Mouse (Mus musculus): Measurements from ENCODE around the gene Cdc42ep2.
A peak's percentile ranks its signal among the peaks of the same experiment; 100 is the strongest.
"Not testable (repeated sequence)": the region's sequence is repeated elsewhere in the genome, so short reads cannot be mapped to it uniquely, and the experiment has no call there.

Gene Cdc42ep2

DNA sequence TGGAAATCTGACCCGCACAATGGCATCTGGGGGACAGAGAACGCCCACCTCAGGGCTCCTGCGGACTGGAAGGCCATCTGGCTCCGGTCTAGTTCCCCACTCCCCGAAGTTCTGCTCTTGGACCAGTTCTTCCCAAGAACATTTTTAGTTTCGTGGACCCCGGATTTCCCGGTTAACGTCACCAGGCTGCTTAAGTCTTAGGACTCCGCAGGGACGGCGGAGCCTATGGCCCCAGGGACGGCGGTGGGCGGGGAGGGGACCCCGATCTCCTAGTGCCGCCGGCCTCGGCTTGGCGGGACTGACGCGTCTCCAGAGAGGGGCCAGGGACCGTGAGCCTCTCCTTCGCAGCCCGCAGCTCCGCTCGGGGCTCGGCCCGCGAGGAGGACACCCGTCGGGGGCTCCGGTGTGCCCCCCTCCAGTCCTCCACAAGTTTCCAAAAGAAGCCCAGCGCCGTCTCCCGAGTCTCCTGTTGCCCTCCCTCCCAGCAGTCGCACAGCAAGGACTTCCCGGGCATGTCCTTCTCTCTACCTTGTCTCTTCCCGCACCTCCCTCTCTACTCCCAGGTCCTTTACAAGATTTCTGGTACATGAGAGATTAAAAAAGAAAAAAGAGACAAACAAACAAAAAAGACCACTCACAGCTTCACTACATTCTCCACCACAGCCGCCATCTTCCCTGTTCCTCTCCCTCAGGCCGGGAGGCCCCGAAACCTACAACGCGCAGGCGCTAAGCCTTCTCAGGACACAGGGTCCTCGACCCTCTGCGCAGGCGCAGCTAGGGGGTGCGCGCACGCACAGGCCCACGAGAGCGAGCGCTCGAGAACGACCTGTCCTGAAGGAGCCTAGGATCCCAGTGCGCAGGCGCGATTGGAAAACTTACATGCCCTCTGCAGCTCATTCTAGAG lies 12.3 kb downstream of the Cdc42ep2 start:
- peak; percentile 98 for DNase-seq (ENCODE audit: low spot score)

- no peak for DNase-seq (ENCODE audit: low spot score)
These were observed 13.1 kb downstream of the Cdc42ep2 start for GRCm38 (mm10) chr19:5911430-5912102.

DNA sequence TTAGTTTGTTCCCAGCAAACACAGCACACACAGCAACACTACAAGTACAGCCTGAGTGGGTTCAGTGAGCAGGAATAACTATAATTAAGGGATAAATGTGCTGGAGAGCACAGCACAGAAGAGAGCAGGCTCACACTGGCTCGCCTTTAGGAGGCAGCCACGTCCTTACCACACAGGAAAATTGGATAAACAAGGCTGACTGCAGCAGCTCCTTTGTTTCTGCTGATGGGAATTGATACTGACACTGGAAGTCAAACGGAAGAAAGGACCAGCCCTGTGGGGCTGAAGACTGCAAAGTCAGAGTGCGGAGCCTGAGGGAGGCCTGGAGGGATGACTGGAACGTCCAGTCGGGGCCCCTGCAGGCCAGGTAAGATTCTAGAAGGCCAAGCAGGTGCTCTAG lies 14.4 kb downstream of the Cdc42ep2 start:
- DNase-seq (ENCODE audit: low spot score), result no peak

DNA sequence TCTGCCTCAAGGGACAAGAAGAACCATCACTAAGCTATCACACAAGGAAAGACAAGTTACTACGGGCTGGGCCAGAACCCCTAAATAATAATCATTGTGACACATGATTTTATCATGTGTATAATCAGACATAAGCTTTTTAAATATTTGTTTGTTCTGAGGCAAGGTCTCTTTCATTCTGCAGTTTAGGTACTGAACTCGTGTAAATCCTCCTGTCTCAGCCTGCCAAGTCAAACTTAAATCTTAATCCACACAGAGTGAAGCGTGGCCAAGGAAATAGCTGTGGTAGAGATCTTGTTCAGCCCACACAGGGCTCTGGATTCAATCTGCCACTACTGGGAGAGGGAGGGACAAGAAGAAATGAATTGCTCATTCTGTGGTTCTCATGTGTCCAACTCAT lies 17.3 kb downstream of the Cdc42ep2 start:
- no peak for DNase-seq (ENCODE audit: low spot score)

GRCm38 (mm10) chr19:5894002-5894678 lies 30.5 kb downstream of the Cdc42ep2 start, which contains the start of gene Tigd3:
TSS of gene Tigd3 (minus strand) at chr19:5894149.
- peak; percentile 95 for DNase-seq (ENCODE audit: low spot score)

DNA sequence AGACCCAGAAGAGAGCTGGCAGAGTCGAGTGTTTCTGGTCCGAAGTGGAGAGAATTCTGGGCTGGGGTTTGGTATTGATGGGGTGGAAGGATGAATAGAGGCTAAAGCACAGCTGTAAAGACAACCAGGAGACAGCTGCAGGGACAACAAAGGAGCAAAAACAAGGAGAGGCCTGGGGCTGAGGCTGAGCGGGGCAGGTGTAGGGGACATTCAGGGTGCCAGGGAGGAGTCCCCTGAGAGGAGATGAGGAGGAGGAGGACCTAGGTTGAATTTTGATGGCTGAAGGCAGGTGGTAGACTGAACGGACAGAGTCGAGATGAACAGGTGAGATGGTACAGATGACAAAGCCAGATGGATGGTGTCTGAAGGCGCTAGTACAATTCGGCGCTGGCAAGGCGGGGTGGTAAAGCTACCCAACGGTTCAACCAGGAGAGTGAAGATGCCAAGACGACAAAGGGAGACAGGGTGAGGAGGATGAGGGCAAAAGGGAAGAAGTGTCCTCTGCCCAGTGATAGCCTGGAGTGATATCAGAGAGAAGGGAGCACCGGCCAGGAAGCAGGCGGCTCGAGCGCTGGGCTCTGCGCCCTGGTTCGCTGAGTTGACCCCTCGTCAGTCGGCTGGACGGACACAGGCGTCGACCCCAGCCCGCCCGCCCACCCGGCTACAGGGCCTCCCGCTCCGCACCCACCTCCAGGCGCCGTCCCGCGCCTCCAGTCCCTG lies 31.2 kb downstream of the Cdc42ep2 start:
- DNase-seq (ENCODE audit: low spot score), result no peak

DNA sequence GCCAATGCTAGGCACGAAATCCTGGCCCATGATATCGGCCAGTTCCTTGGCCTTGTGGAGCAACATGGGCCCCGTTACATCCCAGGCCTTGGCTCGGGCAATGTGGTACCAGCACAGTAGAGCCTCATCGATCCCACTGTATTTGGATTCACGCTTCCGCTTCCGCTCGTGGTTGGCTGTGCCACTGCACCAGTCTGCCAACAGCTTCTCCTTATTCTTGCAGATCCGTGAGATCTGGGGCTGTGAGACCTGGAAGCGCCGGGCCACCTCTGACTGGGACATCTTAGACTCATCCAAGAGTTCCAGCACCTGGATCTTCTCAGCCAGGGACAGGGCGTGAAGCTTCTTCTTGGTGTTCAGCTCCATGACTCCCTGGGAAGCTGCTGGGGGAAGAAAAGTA lies 31.9 kb downstream of the Cdc42ep2 start:
- DNase-seq (ENCODE audit: low spot score), result no peak

DNA sequence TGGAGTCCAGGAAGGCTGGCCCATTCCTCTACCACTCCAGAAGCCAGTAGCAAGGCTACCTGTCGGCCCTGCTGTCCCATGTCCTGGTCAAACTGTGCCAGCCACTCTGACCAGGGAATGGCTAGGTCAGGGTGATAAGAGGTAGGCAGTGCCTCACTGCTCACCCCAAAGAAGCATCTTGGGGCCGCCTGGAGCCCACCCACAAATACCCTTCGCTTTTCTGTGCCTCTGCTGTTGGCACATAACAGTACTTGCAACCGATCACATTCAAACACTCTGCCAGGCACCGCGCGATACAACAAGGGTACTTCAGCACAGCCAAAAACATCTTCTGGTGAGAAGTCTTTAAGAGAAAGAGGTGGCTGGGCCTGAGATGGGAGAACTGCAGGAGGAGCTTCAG lies 32.4 kb downstream of the Cdc42ep2 start:
- DNase-seq (ENCODE audit: low spot score), result no peak

DNA sequence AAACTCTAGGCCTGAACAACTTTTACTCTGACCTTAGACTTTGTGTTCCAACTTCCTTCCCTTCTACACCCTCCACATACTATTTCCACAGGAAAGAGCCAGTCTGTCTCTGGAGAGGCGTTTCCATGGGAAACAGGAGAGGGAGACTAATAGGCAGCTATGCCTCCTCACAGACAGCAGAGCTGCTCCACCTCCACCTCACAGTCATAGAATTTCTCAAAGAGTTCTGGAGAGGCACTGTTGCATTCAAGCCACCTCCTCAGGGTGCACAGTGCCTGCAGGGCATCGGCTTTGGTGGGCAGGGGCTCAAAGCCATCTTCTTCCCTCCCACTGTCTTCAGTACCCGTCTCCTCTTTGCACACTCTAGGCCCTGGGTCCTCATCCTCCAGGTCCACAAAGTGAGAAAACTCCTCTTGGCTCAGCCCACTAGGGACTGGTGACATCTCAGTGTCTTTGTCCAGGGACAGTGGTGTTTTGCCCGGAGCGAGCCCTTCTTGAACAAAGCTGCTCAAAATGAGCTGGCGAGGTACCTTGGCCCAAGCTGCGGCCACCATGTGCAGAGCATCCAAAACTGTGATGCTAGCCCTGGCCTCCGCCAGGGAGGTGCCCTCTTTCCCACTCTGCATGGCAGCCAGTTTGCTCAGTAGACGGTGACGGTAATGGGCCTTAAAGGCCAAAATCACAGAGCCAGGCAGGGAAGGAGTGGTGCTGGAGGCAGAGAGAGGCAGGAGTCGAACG lies 32.9 kb downstream of the Cdc42ep2 start:
- no peak for DNase-seq (ENCODE audit: low spot score)

DNA sequence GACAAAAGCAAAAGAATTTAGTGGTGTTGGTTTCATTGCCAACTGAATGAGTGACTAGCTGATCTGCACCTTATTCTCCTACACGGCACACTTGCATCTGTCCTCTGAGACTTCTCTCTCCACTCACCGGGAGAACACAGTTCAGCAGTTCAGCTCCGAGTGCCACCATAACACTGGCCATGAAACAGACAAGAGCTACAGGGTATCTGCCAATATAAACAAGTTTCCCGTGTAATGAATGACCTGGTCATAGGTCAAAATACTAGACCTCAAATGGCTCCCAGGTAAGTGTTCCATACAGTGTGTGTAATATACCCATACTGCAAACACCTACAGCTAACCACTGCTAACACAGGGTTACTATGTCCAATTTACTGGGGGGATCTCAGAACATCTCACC lies 35.4 kb downstream of the Cdc42ep2 start:
- no peak for DNase-seq (ENCODE audit: low spot score)

DNA sequence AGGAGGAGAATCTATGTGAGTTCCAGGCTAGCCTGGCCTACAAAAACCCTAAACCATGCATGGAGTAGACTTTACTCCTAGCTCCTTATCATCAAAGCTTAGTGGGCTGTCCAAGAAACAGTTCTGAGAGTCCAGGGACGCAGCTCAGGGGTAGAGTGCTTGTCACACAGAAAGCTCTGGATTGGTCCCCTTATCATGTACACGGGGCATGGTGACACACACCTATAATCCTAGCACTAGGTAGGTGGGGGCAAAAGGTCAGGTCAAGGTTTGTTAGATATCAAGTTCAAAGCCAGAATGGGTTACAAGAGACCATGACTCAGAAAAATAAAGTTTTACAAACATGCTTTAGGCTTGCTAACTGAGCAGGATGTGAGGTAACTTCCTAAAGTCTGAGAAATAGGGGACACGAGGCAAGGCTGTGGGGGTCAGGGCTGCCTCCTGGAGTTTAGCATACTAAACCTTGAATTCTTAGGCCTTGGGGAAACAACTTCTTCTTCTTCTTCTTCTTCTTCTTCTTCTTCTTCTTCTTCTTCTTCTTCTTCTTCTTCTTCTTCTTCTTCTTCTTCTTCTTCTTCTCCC lies 37.3 kb downstream of the Cdc42ep2 start:
- DNase-seq (ENCODE audit: low spot score), result no peak

DNA sequence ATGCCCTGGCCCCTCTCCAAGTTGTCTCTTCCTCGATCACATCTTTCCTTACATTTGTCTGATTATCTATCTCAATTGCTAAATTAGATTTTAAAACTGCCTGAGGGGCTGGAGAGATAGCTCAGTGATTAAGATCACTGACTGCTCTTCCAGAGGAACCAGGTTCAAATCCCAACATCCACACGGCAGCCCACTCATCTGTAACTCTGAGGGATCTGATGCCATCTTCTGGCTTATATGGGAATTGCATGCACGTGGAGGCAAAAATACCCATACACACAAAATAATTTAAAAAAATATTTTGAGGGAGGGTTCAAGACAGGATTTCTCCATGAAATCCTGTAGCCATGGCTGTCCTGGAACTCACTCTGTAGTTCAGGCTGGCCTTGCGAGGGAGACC lies 38.8 kb downstream of the Cdc42ep2 start:
- DNase-seq (ENCODE audit: low spot score), result no peak

DNA sequence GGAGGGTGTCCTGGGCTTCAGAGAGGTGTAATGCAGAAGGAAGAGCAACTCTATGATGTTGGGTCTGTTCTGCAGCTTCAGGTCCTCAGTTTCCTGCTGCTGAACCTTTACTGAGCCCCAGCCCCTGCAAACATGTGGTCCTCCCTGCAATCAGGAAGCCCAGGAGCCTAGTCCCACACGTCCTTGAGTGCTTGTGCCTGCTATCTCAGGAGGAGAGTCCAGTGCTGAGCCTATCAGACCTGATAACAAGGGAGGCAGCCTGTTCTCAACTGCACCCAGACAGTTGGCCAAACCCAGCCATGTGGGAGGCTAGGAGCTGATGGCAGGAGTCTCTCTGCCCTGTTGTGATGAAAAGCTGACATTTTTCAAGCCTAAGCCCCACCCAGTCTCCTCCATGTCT lies 40.7 kb downstream of the Cdc42ep2 start:
- no peak for DNase-seq (ENCODE audit: low spot score)

DNA sequence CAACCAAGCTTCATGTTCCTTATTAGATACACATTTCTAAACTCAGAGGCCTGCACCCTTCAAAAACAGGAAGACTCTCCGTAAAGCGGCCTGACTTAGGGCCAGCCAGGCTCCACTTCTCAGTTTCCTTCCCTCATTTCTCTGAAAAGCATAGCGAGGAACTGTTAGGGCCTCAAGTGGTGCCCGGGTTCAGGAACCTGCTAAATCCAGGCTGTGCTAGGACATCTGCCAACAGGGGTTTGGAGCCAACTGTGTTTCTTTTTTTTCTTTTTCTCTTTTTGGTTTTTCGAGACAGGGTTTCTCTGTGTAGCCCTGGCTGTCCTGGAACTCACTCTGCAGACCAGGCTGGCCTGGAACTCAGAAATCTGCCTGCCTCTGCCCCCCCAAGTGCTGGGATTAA lies 42.5 kb downstream of the Cdc42ep2 start:
- not testable (repeated sequence) for DNase-seq (ENCODE audit: low spot score)

- no peak for DNase-seq (ENCODE audit: low spot score)
These were observed 43.5 kb downstream of the Cdc42ep2 start for GRCm38 (mm10) chr19:5881155-5881554.

- no peak for DNase-seq (ENCODE audit: low spot score)
These were observed 44.9 kb downstream of the Cdc42ep2 start for GRCm38 (mm10) chr19:5879735-5880134.

- DNase-seq (ENCODE audit: low spot score), result no peak
These were observed 45.7 kb downstream of the Cdc42ep2 start for GRCm38 (mm10) chr19:5878916-5879315.

DNA sequence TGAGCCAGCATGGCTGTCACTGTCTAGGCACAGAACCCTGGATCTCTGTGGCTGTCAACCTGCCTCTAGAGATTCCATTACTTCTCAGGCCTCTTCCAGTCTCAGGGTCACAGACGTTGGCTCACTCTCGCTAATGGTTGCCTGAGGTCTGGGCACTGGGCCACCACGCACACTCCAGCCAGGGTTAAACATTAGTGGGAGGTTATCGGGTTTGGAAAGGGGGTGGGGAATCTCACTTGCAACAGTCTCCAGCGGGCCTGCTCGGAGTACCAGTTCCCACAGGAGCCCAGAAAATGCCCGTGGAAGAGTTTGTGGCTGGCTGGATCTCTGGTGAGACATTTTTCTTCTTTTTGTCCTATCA lies 46.3 kb downstream of the Cdc42ep2 start:
- peak; percentile 34 for DNase-seq (ENCODE audit: low spot score)

- peak; percentile 38 for DNase-seq (ENCODE audit: low spot score)
These were observed 46.8 kb downstream of the Cdc42ep2 start, which contains the start of gene Slc25a45 for GRCm38 (mm10) chr19:5877618-5878361. TSS of gene Slc25a45 (plus strand) at chr19:5877808.

- peak; percentile 92 for DNase-seq (ENCODE audit: low spot score)
These were observed 49.6 kb downstream of the Cdc42ep2 start, which contains the start of gene Frmd8 for GRCm38 (mm10) chr19:5874969-5875480. TSS of gene Frmd8 (minus strand) at chr19:5875274.

Data from yolk sac, embryonic 10.5 days (tissue).